Mouse (Mus musculus): ENCODE measurements around the gene Nrxn2.

- TF ChIP-seq CTCF (IDR thresholded peaks at IDR 0.05; ENCODE audit: insufficient read depth, low read length) (no peak), POLR2A (IDR thresholded peaks at IDR 0.05; ENCODE audit: borderline replicate concordance, extremely low read depth, low read depth, low read length) (no peak)
Observed at GRCm38 (mm10) chr19:6546096-6546495, 127.6 kb downstream of the Nrxn2 start.

All from lung, adult 2 months (tissue).